Mouse (Mus musculus): ENCODE results near the gene Crat. TPM values are rescaled to one million over a fixed set of nuclear protein-coding genes. Genes with fewer than 3 reads are reported as not detected.

Gene Crat
- 15.3 and 16.2 TPM in 2 replicates for total RNA-seq (2017)

GRCm38 (mm10) chr2:30415157-30415935 lies at the start of gene Crat:
Gene Crat (minus strand): TSS chr2:30415813.
- ATAC-seq (ENCODE audit: extremely low read depth, insufficient number of reproducible peaks, low FRiP score, poor library complexity, severe bottlenecking), result peak; percentile 55

DNA sequence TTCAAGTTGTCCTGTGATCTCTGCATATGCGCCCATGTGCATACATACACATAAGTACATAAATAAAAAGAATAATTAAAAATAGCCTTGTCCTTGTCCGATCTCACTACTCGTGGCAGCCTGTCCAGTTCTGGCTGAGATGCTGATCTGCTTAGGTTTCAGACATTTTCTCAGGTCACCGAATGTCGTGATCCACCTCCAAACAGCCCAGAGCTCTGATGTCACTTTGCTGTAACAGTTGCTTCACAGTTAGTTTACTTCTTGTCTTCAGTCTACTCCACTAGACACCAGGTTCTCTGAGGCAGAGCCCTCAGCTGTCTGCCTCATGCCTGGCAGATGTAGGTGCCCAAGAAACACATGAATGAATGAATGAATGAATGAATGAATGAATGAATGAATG lies 48.8 kb upstream of the Crat start:
- ATAC-seq (ENCODE audit: extremely low read depth, insufficient number of reproducible peaks, low FRiP score, poor library complexity, severe bottlenecking), result no peak

- ATAC-seq (ENCODE audit: extremely low read depth, insufficient number of reproducible peaks, low FRiP score, poor library complexity, severe bottlenecking), result peak; percentile 95
Measured at GRCm38 (mm10) chr2:30463904-30464330, 48.3 kb upstream of the Crat start.

- ATAC-seq (ENCODE audit: extremely low read depth, insufficient number of reproducible peaks, low FRiP score, poor library complexity, severe bottlenecking), result no peak
Measured at GRCm38 (mm10) chr2:30463341-30463761, 47.7 kb upstream of the Crat start.

DNA sequence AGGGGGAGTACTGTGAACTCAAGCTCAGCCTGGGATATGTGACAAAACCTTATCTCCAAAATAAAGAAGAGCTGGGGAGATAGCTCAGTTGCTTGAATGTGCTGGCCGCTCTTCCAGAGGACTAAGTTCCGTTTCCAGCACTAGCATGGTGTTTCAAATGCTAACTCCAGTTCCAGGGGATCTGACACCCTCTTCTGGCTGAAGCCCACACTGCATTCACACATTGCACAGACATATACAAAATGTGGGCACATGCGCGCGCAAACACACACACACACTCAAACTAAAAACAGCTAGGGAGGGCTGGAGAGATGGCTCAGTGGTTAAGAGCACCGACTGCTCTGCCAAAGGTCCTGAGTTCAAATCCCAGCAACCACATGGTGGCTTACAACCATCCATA lies 43.6 kb upstream of the Crat start:
- no peak for ATAC-seq (ENCODE audit: extremely low read depth, insufficient number of reproducible peaks, low FRiP score, poor library complexity, severe bottlenecking)

- no peak for ATAC-seq (ENCODE audit: extremely low read depth, insufficient number of reproducible peaks, low FRiP score, poor library complexity, severe bottlenecking)
Measured at GRCm38 (mm10) chr2:30458349-30458748, 42.7 kb upstream of the Crat start.

DNA sequence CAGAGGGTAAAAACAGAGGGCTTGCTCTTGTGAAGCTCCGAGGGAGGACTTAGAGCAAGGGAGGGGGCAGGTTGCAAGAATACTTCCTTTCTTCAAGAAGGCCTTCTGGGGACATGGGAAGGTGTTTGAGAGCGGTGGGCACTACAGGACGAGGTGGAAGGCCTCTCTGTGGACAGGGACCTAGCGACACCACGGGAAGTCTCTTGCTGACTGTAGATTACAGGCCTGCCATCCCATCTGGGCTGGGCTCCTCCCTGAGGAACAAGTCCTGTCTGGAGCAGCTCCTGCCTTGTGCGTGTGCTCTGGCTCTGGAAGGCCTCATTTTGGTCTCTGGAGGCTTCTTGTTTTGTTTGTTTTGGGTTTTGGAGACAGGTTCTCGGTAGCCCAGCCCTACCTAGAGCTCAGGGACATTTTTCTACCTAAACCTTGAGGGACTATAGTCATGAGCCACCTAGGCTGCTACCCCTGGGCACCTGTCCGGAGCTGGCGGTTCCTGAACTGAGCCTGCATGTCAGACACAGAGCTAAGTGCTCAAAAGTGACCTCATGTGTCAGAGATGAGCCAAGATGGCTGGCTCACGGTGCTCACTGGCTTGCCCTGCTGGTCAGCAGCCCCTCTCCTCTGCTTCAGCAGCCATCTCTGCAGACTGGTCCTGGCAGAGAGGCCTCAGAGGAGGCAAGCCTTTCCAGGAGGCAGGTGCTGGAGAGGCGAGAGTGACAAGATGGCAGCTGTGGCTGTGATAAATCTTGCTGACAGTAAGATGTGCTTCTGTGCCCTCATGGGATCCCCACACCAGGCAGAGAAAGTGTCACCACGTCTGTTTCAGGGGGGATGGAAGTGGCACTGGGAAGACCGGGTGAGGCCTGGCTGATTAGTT lies 40.7 kb upstream of the Crat start:
- no peak for ATAC-seq (ENCODE audit: extremely low read depth, insufficient number of reproducible peaks, low FRiP score, poor library complexity, severe bottlenecking)

GRCm38 (mm10) chr2:30454587-30454986 lies 39.0 kb upstream of the Crat start:
- no peak for ATAC-seq (ENCODE audit: extremely low read depth, insufficient number of reproducible peaks, low FRiP score, poor library complexity, severe bottlenecking)

DNA sequence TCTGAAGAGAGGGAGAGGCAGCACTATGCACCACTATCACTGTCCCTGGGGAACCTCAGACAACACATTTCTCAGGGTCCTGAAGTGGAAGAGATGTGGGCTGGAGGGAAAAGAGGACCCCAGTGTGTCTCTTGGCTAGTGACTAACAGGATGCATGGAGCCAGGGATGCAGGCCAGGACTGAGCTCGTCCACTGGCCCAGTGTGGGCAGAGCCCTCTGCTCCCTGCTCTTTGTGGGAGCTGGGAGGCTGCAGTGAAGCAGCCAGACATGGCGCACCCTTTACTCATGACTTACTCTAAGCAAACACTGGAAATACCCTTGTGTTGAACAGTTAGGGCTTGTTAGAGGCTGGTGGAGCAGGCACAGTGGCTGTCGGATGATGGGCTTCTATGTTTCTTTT lies 38.0 kb upstream of the Crat start:
- ATAC-seq (ENCODE audit: extremely low read depth, insufficient number of reproducible peaks, low FRiP score, poor library complexity, severe bottlenecking), result no peak

DNA sequence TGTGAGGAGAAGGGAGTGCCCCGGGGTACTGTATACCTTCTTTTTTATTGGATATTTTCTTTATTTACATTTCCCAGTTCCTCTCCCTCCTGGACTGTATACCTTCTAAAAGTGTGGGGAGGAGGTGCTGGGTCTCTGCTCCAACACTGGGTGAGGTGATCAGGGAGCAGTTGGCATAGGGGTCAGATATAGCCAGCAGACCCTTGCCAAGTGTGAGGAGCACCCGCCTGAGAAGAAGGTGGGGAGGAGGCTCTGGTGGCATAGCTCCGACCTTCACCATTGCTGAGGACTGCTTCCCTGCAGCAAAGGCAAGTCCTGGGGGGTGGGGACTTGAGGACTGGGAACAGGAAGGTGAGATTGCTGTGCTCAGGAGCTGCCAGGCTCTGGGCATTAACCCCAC lies 35.9 kb upstream of the Crat start:
- ATAC-seq (ENCODE audit: extremely low read depth, insufficient number of reproducible peaks, low FRiP score, poor library complexity, severe bottlenecking), result no peak

GRCm38 (mm10) chr2:30450530-30450929 lies 34.9 kb upstream of the Crat start:
- no peak for ATAC-seq (ENCODE audit: extremely low read depth, insufficient number of reproducible peaks, low FRiP score, poor library complexity, severe bottlenecking)

DNA sequence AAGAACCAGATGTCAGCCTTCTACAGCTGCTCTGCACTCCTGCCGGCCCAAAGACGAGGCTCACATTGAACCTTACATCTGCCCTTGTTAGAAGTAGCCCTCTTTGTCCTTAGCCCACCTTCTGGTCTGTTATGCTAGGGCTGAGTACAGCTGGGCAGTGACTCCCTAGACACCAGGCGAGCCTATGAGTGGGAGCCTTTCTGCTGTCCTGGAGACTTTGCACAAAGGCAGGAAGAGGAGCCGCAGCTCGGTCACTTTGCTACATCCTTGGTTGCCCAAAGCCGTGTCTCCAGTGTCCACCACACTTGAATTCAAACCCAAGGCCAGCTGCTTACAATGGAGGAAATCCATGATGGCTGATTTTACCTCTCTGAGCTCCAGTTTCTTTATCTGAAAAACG lies 32.8 kb upstream of the Crat start:
- ATAC-seq (ENCODE audit: extremely low read depth, insufficient number of reproducible peaks, low FRiP score, poor library complexity, severe bottlenecking), result no peak

GRCm38 (mm10) chr2:30446891-30447826 lies 31.5 kb upstream of the Crat start:
- ATAC-seq (ENCODE audit: extremely low read depth, insufficient number of reproducible peaks, low FRiP score, poor library complexity, severe bottlenecking), result no peak

GRCm38 (mm10) chr2:30445312-30445711 lies 29.7 kb upstream of the Crat start:
- no peak for ATAC-seq (ENCODE audit: extremely low read depth, insufficient number of reproducible peaks, low FRiP score, poor library complexity, severe bottlenecking)

GRCm38 (mm10) chr2:30444450-30444849 lies 28.8 kb upstream of the Crat start:
- no peak for ATAC-seq (ENCODE audit: extremely low read depth, insufficient number of reproducible peaks, low FRiP score, poor library complexity, severe bottlenecking)

GRCm38 (mm10) chr2:30444006-30444405 lies 28.4 kb upstream of the Crat start:
- ATAC-seq (ENCODE audit: extremely low read depth, insufficient number of reproducible peaks, low FRiP score, poor library complexity, severe bottlenecking), result no peak

DNA sequence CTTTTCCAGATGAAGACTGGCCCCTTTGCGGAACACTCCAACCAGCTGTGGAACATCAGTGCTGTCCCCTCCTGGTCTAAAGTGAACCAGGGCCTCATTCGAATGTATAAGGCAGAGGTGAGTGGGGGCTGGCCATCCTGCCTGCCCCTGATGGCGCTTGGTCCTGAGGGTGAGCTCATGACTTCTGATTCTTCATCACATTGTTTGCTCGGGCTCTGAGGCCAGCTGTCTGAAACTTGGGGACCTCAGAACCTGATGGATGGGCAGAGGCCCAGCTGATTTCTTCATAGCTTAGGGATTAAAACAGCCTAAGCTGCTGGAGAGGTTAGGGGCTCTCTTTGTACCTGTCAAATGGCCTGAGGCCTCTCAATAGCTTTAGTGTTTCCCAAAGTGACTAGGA lies 27.7 kb upstream of the Crat start:
- ATAC-seq (ENCODE audit: extremely low read depth, insufficient number of reproducible peaks, low FRiP score, poor library complexity, severe bottlenecking), result no peak

DNA sequence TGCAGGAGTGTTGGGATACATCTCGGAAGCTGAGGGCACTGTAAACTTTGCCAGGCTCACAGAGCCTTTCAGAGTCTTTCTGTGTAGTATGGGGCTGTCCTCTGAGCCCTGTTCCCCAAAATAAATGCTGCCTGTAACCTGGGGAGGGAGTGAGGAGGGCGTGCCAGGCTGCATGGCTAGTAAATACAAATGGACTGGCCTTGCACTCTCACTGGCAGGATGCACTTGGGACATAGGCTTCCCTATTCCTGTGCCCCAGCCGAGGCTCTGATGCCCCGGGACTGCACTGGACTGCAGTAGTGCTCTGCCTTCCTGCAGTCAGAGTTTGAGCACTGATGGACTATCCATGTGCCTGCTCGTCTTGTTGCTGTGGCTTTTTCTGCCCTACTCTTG lies 26.9 kb upstream of the Crat start:
- no peak for ATAC-seq (ENCODE audit: extremely low read depth, insufficient number of reproducible peaks, low FRiP score, poor library complexity, severe bottlenecking)

Measured in neutrophil, adult 5-6 weeks (primary cell).